9 mouse cellular contexts compared by ENCODE assay signal in the genomic region with DNA sequence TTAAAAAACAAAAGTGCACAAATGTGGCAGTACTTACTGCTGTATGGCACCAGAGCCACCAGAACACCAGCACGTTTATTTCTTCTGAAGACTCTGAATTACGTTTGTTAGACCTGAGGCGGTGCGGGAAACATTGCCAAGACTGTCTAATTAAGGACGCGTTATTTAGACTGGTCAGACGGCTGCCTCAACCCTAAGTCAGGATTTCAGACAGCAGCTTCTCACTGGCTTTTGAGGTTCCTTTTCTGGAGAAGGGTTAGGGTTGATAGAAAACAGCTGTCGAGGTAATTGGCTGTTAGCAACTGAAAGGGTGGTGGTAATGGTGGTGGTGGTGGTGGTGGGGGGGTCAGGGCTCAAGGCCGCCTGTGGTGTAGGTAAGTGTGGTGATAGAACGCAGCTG. TPM values are rescaled to one million over a fixed set of nuclear protein-coding genes. Genes with fewer than 3 reads are reported as not detected.
DNase-seq lines count a peak whose midpoint lies in the region; ATAC-seq and TF ChIP-seq lines count a peak whose summit lies in the region.
"Had no signal": no experiment of that assay in that cellular context is flagged by ENCODE, and none has a peak within 500 bp of the region (broad histone marks: within the 10 kb centered on the region; RNA-seq: fewer than 3 reads in every experiment).

No protein-coding gene starts in this region.

- no peaks in the 10 kb centered on the region for H3K36me3 ChIP-seq in E14TG2a.4 (ENCODE audit: insufficient read depth, low read length)
- H3K36me3 ChIP-seq in forebrain, embryonic 14.5 days (ENCODE audit: control insufficient read depth, insufficient read depth, low read length), result no peaks in the 10 kb centered on the region
- no peaks in the 10 kb centered on the region for H3K36me3 ChIP-seq in liver, embryonic 14.5 days (replicated peaks; ENCODE audit: control insufficient read depth, insufficient read depth, low read depth)

- peak; percentile 40; the same call in 1 of the 2 replicates for ATAC-seq in forebrain, embryonic 14.5 days
- ATAC-seq in liver, embryonic 14.5 days (ENCODE audit: insufficient read depth), result no peak
- ATAC-seq in frontal cortex, adult (ENCODE audit: low TSS enrichment), result no peak

- H3K4me3 ChIP-seq in E14TG2a.4 (replicated peaks; ENCODE audit: low read length), result peak overlapping the region; percentile 76
- 0 out of 2 replicates have a peak overlapping the region, but pooled peaks have one; percentile 9 for H3K4me3 ChIP-seq in forebrain, embryonic 14.5 days (ENCODE audit: low read depth, low read length)
- peak overlapping the region; percentile 53 to 62 for H3K4me3 ChIP-seq in liver, embryonic 14.5 days (ENCODE audit: insufficient read depth in 1 of 2, low read depth in 2 of 2, low read length in 2 of 2)

- no peaks in the 10 kb centered on the region for H3K9me3 ChIP-seq in E14TG2a.4 (ENCODE audit: low read length)
- H3K9me3 ChIP-seq in forebrain, embryonic 14.5 days (replicated peaks; ENCODE audit: control insufficient read depth, low read length), result no peaks in the 10 kb centered on the region
- H3K9me3 ChIP-seq in liver, embryonic 14.5 days (ENCODE audit: control insufficient read depth, low read length), result no peaks in the 10 kb centered on the region

- no peak overlapping the region for H3K27ac ChIP-seq in forebrain, embryonic 14.5 days (ENCODE audit: low read depth, low read length)
- no peak overlapping the region for H3K27ac ChIP-seq in liver, embryonic 14.5 days

- no peaks in the 10 kb centered on the region for H3K27me3 ChIP-seq in E14TG2a.4 (ENCODE audit: insufficient read depth, low read length)
- no peaks in the 10 kb centered on the region for H3K27me3 ChIP-seq in forebrain, embryonic 14.5 days (replicated peaks; ENCODE audit: control insufficient read depth, insufficient read depth, low read length)
- H3K27me3 ChIP-seq in liver, embryonic 14.5 days (ENCODE audit: control insufficient read depth, insufficient read depth, low read length), result no peaks in the 10 kb centered on the region

- peak; percentile 35 for DNase-seq in A20 (ENCODE audit: low read depth, low spot score)
- DNase-seq in forebrain, embryonic 14.5 days (ENCODE audit: low spot score), result peak; percentile 49
- DNase-seq in liver, embryonic 14.5 days (ENCODE audit: low read depth in 3 of 3, low spot score in 3 of 3), result no peak
- DNase-seq in adrenal gland, postnatal 14 days, result no peak
- no peak for DNase-seq in right cerebral cortex, postnatal 14 days
- no peak for DNase-seq in layer of hippocampus, postnatal 14 days (ENCODE audit: low spot score in 2 of 2)

- H3K4me2 ChIP-seq in forebrain, embryonic 14.5 days (ENCODE audit: low read length), result peak overlapping the region; percentile 38
- H3K4me2 ChIP-seq in liver, embryonic 14.5 days (ENCODE audit: low read depth), result peak overlapping the region; percentile 53

- TF ChIP-seq CTCF in E14TG2a.4 (conservative IDR thresholded peaks at IDR 0.05; ENCODE audit: low read length), result no peak
- TF ChIP-seq CTCF in liver, embryonic 14.5 days (IDR thresholded peaks at IDR 0.05; ENCODE audit: low read depth), result no peak

- peaks cover 68% of the 10 kb centered on the region for H3K4me1 ChIP-seq in E14TG2a.4 (replicated peaks; ENCODE audit: low read depth, low read length)
- H3K4me1 ChIP-seq in forebrain, embryonic 14.5 days (ENCODE audit: control insufficient read depth, insufficient read depth, low read length), result no peaks in the 10 kb centered on the region
- H3K4me1 ChIP-seq in liver, embryonic 14.5 days (replicated peaks; ENCODE audit: control insufficient read depth in 2 of 2, insufficient read depth in 2 of 2, low read length in 1 of 2), result peaks cover 10 to 27% of the 10 kb centered on the region in 2 experiments

- no peak for TF ChIP-seq EP300 in liver, embryonic 14.5 days (IDR thresholded peaks at IDR 0.05; ENCODE audit: low read depth)

- H3K9ac ChIP-seq in forebrain, embryonic 14.5 days (ENCODE audit: low read length), result peak overlapping the region; percentile 13; the same call in 1 of the 2 replicates
- peak overlapping the region; percentile 46 for H3K9ac ChIP-seq in liver, embryonic 14.5 days (replicated peaks)

- 4% methylated on average over 10 of the region's 10 CpGs for WGBS in forebrain, embryonic 14.5 days
- WGBS in liver, embryonic 14.5 days (ENCODE audit: insufficient replicate concordance), result 13% methylated on average over 10 of the region's 10 CpGs

RNA-seq across cellular contexts. Expression of a gene that starts 10.0 kb away (rescaled TPM):
- polyA plus RNA-seq in forebrain, embryonic 14.5 days (2014; fragmentation: Nextera tagmentation; extraction: Ambion mirVana), result 0.10 TPM in 1 of 2 replicates, not detected in the other
- polyA plus RNA-seq in liver, embryonic 14.5 days (2012; rRNA removed), result 0.01 TPM in 1 of 2 replicates, not detected in the other
- polyA plus RNA-seq in liver, embryonic 14.5 days (2014; fragmentation: Nextera tagmentation; extraction: Ambion mirVana), result not detected in 2 replicates
- total RNA-seq in adrenal gland, postnatal 14 days (2021), result not detected in 2 replicates
- 1 to 10 TPM in 1 of 2 experiments, under 1 TPM in 1; 0.58 to 1.0 TPM for total RNA-seq in layer of hippocampus, postnatal 14 days (2021)
- polyA plus RNA-seq: small intestine, adult 2 months had no signal

RNA-seq across cellular contexts. Expression of a gene that starts 32.2 kb away (rescaled TPM):
- 4.3 and 7.1 TPM in 2 replicates for polyA plus RNA-seq in forebrain, embryonic 14.5 days (2014; fragmentation: Nextera tagmentation; extraction: Ambion mirVana)
- polyA plus RNA-seq in liver, embryonic 14.5 days (2012; rRNA removed), result 8.6 and 24.1 TPM in 2 replicates
- polyA plus RNA-seq in liver, embryonic 14.5 days (2014; fragmentation: Nextera tagmentation; extraction: Ambion mirVana), result 5.3 and 6.1 TPM in 2 replicates
- 699 and 771 TPM in 2 replicates for total RNA-seq in adrenal gland, postnatal 14 days (2021)
- total RNA-seq in layer of hippocampus, postnatal 14 days (2021), result 100 to 1,000 TPM; 253 to 315 TPM

RNA-seq across cellular contexts. Expression of a gene that starts 33.0 kb away (rescaled TPM):
- 0.22 TPM in 1 of 2 replicates, not detected in the other for polyA plus RNA-seq in forebrain, embryonic 14.5 days (2014; fragmentation: Nextera tagmentation; extraction: Ambion mirVana)
- 1.5 and 2.1 TPM in 2 replicates for polyA plus RNA-seq in liver, embryonic 14.5 days (2012; rRNA removed)
- polyA plus RNA-seq in liver, embryonic 14.5 days (2014; fragmentation: Nextera tagmentation; extraction: Ambion mirVana), result 1.5 and 1.8 TPM in 2 replicates
- 0.19 TPM in 1 of 2 replicates, not detected in the other for total RNA-seq in adrenal gland, postnatal 14 days (2021)
- total RNA-seq in layer of hippocampus, postnatal 14 days (2021), result not detected

RNA-seq across cellular contexts. Expression of a gene that starts 35.1 kb away (rescaled TPM):
- polyA plus RNA-seq in forebrain, embryonic 14.5 days (2014; fragmentation: Nextera tagmentation; extraction: Ambion mirVana), result 1.9 and 4.4 TPM in 2 replicates
- 375 and 609 TPM in 2 replicates for polyA plus RNA-seq in liver, embryonic 14.5 days (2012; rRNA removed)
- 14.2 and 17.4 TPM in 2 replicates for polyA plus RNA-seq in liver, embryonic 14.5 days (2014; fragmentation: Nextera tagmentation; extraction: Ambion mirVana)
- total RNA-seq in adrenal gland, postnatal 14 days (2021), result 182 and 192 TPM in 2 replicates
- total RNA-seq in layer of hippocampus, postnatal 14 days (2021), result 10 to 100 TPM; 23.4 to 33.5 TPM

RNA-seq across cellular contexts. Expression of a gene that starts 36.6 kb away (rescaled TPM):
- 2.2 and 5.3 TPM in 2 replicates for polyA plus RNA-seq in forebrain, embryonic 14.5 days (2014; fragmentation: Nextera tagmentation; extraction: Ambion mirVana)
- polyA plus RNA-seq in liver, embryonic 14.5 days (2012; rRNA removed), result 48.1 and 52.5 TPM in 2 replicates
- polyA plus RNA-seq in liver, embryonic 14.5 days (2014; fragmentation: Nextera tagmentation; extraction: Ambion mirVana), result 8.6 and 9.6 TPM in 2 replicates
- total RNA-seq in adrenal gland, postnatal 14 days (2021), result 64.2 and 80.0 TPM in 2 replicates
- 10 to 100 TPM in 1 of 2 experiments, 1 to 10 TPM in 1; 3.7 to 12.5 TPM for total RNA-seq in layer of hippocampus, postnatal 14 days (2021)

Comparison
In these comparisons a context has a peak if more than half of its experiments do, and no peak if none do; other contexts are left out.
1. DNase-seq: peak in A20 (single experiment) and forebrain, embryonic 14.5 days (single experiment); none in liver, embryonic 14.5 days (0 of 3), adrenal gland, postnatal 14 days (single experiment), right cerebral cortex, postnatal 14 days (single experiment) and layer of hippocampus, postnatal 14 days (0 of 2).
2. H3K4me3 ChIP-seq: peak in every context shown above with its lines; median percentile 76 in E14TG2a.4; 58 in liver, embryonic 14.5 days; 9 in forebrain, embryonic 14.5 days.